Mouse (Mus musculus): ENCODE measurements around the gene Tob2. TPM values are rescaled to one million over a fixed set of nuclear protein-coding genes. Genes with fewer than 3 reads are reported as not detected.

Gene Tob2
- 235 TPM for polyA plus RNA-seq (2017; shearing (Covaris generic))

GRCm38 (mm10) chr15:81858517-81859329 is at the start of gene Tob2:
Gene Tob2, minus strand, starts transcription at chr15:81858796.

GRCm38 (mm10) chr15:81872262-81873136 is 13.9 kb upstream of the Tob2 start, which contains the start of gene Aco2:
Gene Aco2, plus strand, starts transcription at chr15:81872309.

GRCm38 (mm10) chr15:81871604-81872261 is 13.1 kb upstream of the Tob2 start, which contains the start of gene Phf5a:
Gene Phf5a, minus strand, starts transcription at chr15:81871911.

GRCm38 (mm10) chr15:81802001-81802890 is 56.4 kb downstream of the Tob2 start, which contains the start of gene Tef:
Gene Tef, plus strand, starts transcription at chr15:81802421.

Other genes with a start within 250 kb of the Tob2 start
- gene L3mbtl2, start 194.9 kb downstream of the Tob2 start, polyA plus RNA-seq (2017; shearing (Covaris generic)): 28.1 TPM
- 0.41 TPM for gene Chadl, start 161.5 kb downstream of the Tob2 start, polyA plus RNA-seq (2017; shearing (Covaris generic))
- gene Zc3h7b, start 113.7 kb downstream of the Tob2 start, polyA plus RNA-seq (2017; shearing (Covaris generic)): 4.2 TPM
- gene Rangap1, start 113.3 kb downstream of the Tob2 start, polyA plus RNA-seq (2017; shearing (Covaris generic)): 79.5 TPM
- 30.5 TPM for gene Tef, start 56.4 kb downstream of the Tob2 start, polyA plus RNA-seq (2017; shearing (Covaris generic))
- gene Phf5a, start 13.1 kb upstream of the Tob2 start, polyA plus RNA-seq (2017; shearing (Covaris generic)): 76.0 TPM
- 132 TPM for gene Aco2, start 13.5 kb upstream of the Tob2 start, polyA plus RNA-seq (2017; shearing (Covaris generic))
- gene Polr3h, start 67.4 kb upstream of the Tob2 start, polyA plus RNA-seq (2017; shearing (Covaris generic)): 35.3 TPM
- not detected for gene Csdc2, start 78.0 kb upstream of the Tob2 start, polyA plus RNA-seq (2017; shearing (Covaris generic))
- 11.2 TPM for gene Pmm1, start 102.1 kb upstream of the Tob2 start, polyA plus RNA-seq (2017; shearing (Covaris generic))
- gene 1700029P11Rik, start 121.7 kb upstream of the Tob2 start, polyA plus RNA-seq (2017; shearing (Covaris generic)): not detected
- 50.4 TPM for gene Xrcc6, start 129.0 kb upstream of the Tob2 start, polyA plus RNA-seq (2017; shearing (Covaris generic))
- 30.8 TPM for gene Desi1, start 175.1 kb upstream of the Tob2 start, polyA plus RNA-seq (2017; shearing (Covaris generic))
- gene Snu13, start 188.8 kb upstream of the Tob2 start, polyA plus RNA-seq (2017; shearing (Covaris generic)): 162 TPM
- gene 4930407I10Rik, start 200.4 kb upstream of the Tob2 start, polyA plus RNA-seq (2017; shearing (Covaris generic)): not detected
- gene Mei1, start 211.2 kb upstream of the Tob2 start, polyA plus RNA-seq (2017; shearing (Covaris generic)): not detected